Mouse (Mus musculus) neural tube, embryonic 11.5 days (tissue): ENCODE data around the gene Tlr12. TPM values are rescaled to one million over a fixed set of nuclear protein-coding genes. Genes with fewer than 3 reads are reported as not detected.
A peak's percentile ranks its signal among the peaks of the same experiment; 100 is the strongest.
"Not testable (repeated sequence)": the region's sequence is repeated elsewhere in the genome, so short reads cannot be mapped to it uniquely, and the experiment has no call there.

Experiments used
- ATAC-seq: fragments of 200-750 bp; cut with Nextera tagmentation; 2 replicates; pipeline ENCODE4 v1.8.0; 2017; ENCODE audit warnings: moderate number of reproducible peaks, mild to moderate bottlenecking, moderate TSS enrichment, moderate library complexity; ENCODE audit not compliant: insufficient read depth, low FRiP score, low TSS enrichment
- DNase-seq: peaks from one replicate; pipeline ENCODE4 v3.0.0-alpha.2; 2015; ENCODE audit warnings: low spot score
- H3K27ac ChIP-seq: fragments of 300-500 bp; sonication (generic); 2 replicates; pipeline ENCODE4 v1.5.1; 2014; ENCODE audit warnings: low read depth, mild to moderate bottlenecking, low read length
- H3K27me3 ChIP-seq: fragments of 300-500 bp; sonication (generic); 2 replicates; pipeline ENCODE4 v1.6.1; 2014; ENCODE audit warnings: mild to moderate bottlenecking, low read length, mixed read lengths; ENCODE audit not compliant: control insufficient read depth, insufficient read depth
- H3K36me3 ChIP-seq: fragments of 300-500 bp; sonication (generic); 2 replicates; pipeline ENCODE4 v1.6.1; 2014; ENCODE audit warnings: mild to moderate bottlenecking, low read length, moderate library complexity, mixed read lengths; ENCODE audit not compliant: control insufficient read depth, insufficient read depth
- H3K4me1 ChIP-seq: fragments of 300-500 bp; sonication (generic); 2 replicates; pipeline ENCODE4 v1.6.1; 2014; ENCODE audit warnings: low read length, mixed read lengths; ENCODE audit not compliant: control insufficient read depth, insufficient read depth
- H3K4me2 ChIP-seq: fragments of 300-500 bp; sonication (generic); 2 replicates; pipeline ENCODE4 v1.6.1; 2014; ENCODE audit warnings: low read depth, mild to moderate bottlenecking, moderate library complexity
- H3K4me3 ChIP-seq: fragments of 300-500 bp; sonication (generic); 2 replicates; pipeline ENCODE4 v1.5.1; 2014; ENCODE audit warnings: low read depth, low read length
- H3K9ac ChIP-seq: fragments of 300-500 bp; sonication (generic); 2 replicates; pipeline ENCODE4 v1.6.1; 2014; ENCODE audit warnings: mild to moderate bottlenecking, low read length
- H3K9me3 ChIP-seq: fragments of 300-500 bp; sonication (generic); 2 replicates; pipeline ENCODE4 v1.6.1; 2016; ENCODE audit warnings: low read length; ENCODE audit not compliant: control insufficient read depth
- WGBS: fragments of 180-500 bp; shearing (Covaris S2); extraction: QIAGEN DNeasy Blood & Tissue Kit; methylation state at CpG from one replicate; pipeline ENCODE4 v1.1.7; 2014; 5-methylcytosine and 5-hydroxymethylcytosine counted together
- polyA plus RNA-seq: library from polyadenylated mRNA; unstranded; fragments of >200 nt; fragmentation: Nextera tagmentation; extraction: Ambion mirVana; gene quantifications from 2 replicates; pipeline ENCODE4 v1.2.1, GENCODE M21; 2014

Gene Tlr12
- polyA plus RNA-seq: 0.23 and 0.66 TPM in 2 replicates

DNA sequence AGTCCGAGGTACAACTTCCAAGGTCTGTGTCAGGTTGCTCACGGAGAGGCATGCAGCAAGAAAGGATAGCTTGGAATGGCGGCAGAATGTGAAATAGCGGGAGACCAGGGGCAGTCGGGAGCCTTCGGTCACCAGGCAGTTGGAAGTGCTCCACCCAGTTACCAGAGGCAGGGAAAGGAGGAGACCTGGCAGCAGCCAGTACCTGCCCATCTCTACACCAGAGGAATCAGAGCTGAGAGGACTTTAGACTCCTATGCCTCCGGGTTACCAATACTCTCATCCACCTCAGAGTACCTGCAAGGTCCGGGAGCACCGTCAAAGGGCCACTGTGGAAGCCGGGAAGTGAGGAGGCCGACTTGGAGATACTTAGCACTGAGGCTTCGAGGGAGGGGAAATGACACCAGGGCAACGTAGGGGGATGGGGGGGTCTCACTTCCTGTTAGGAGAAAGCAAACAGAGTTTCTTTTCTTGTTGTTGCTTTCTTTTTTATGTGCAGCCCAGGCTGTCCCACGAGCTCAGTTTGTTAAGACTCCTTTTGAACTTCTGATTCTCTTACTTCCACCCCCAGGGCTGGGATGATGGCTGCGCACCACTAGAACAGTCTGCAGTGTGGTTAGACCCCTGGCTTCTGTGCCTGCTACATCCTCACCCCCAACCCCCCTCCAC lies at the start of gene Tlr12:
Gene Tlr12 (minus strand): TSS at position 374 of the 666 bp plus-strand sequence.
- ATAC-seq (no peak), DNase-seq (no peak)
- H3K36me3 ChIP-seq: no peaks in the 10 kb centered on the region
- H3K9me3 ChIP-seq: no peaks in the 10 kb centered on the region
- H3K27ac ChIP-seq: no peak within 1 kb of the TSS
- H3K4me3 ChIP-seq: no peak within 1 kb of the TSS
- H3K9ac ChIP-seq: no peak within 1 kb of the TSS
- H3K4me1 ChIP-seq: no peaks in the 10 kb centered on the region
- H3K27me3 ChIP-seq: no peaks in the 10 kb centered on the region
- 62% methylated on average over 15 of the region's 15 CpGs for WGBS
- H3K4me2 ChIP-seq: no peak within 1 kb of the TSS

DNA sequence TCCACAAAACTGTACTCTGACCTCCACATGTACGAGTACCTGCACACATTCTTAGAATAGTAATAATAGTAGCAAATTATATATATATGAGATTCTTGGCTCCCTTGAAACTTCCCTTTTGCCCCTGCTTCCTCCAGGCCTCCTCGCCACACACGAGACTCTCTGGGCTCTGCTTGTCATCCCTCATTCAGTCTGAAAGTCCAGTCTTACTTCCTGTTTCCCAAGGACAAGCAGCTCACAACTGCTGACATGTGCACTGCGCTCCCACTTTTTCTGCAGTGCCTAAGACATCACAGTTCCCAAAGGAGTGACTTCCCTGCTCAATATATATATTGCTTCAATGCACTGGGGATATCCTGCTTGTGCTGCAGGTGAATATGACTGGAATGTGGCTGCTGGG lies 48.8 kb upstream of the Tlr12 start:
- H3K9ac ChIP-seq, ATAC-seq, H3K4me3 ChIP-seq: not testable (repeated sequence)

DNA sequence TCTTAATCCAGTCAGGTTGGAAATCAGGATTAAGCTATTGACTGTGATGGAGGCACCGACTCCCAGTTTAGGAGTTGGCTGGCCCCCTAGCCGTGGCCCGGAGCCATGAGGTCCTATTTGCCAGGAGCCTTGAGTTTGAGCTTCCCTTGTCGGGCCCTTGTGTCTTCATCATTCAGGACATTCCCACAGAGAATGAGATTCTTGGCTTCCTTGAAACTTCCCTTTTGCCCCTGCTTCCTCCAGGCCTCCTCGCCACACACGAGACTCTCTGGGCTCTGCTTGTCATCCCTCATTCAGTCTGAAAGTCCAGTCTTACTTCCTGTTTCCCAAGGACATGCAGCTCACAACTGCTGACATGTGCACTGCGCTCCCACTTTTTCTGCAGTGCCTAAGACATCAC lies 47.9 kb upstream of the Tlr12 start:
- not testable (repeated sequence) for H3K4me1 ChIP-seq, ATAC-seq, H3K9ac ChIP-seq, H3K4me3 ChIP-seq, DNase-seq, H3K27me3 ChIP-seq, H3K9me3 ChIP-seq, H3K4me2 ChIP-seq, H3K27ac ChIP-seq, H3K36me3 ChIP-seq
- 80% methylated on average over 7 of the region's 7 CpGs for WGBS

More for the DNA sequence above, 48.8 kb upstream of the Tlr12 start:
- H3K4me1 ChIP-seq, H3K27ac ChIP-seq, H3K4me2 ChIP-seq, H3K36me3 ChIP-seq, H3K9me3 ChIP-seq, H3K27me3 ChIP-seq, DNase-seq: not testable (repeated sequence)
- 87% methylated on average over 4 of the region's 4 CpGs for WGBS

DNA sequence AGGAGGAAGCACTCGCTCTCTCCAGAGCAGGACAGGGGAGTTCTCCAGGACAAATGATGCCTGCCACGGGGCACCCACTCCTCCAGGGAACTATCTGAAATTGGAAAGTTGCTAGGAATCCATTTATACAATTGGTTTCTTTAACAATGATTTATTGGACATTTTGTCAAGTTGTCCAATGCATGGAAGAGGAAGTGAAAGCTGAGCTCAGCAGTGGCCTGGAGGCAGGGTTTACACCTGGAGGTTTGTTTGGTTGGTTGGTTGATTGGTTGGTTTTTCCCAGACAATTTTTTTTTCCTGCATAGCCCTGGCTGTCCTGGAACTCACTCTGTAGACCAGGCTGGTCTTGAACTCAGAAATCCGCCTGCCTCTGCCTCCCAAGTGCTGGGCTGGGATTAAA lies 45.6 kb upstream of the Tlr12 start:
- no peaks in the 10 kb centered on the region for H3K27me3 ChIP-seq
- no peak overlapping the region for H3K4me3 ChIP-seq
- H3K9me3 ChIP-seq: no peaks in the 10 kb centered on the region
- H3K27ac ChIP-seq: no peak overlapping the region
- WGBS: 74% methylated on average over 3 of the region's 3 CpGs
- H3K4me1 ChIP-seq: no peaks in the 10 kb centered on the region
- DNase-seq: no peak
- H3K9ac ChIP-seq: no peak overlapping the region
- no peak for ATAC-seq
- no peak overlapping the region for H3K4me2 ChIP-seq
- no peaks in the 10 kb centered on the region for H3K36me3 ChIP-seq

DNA sequence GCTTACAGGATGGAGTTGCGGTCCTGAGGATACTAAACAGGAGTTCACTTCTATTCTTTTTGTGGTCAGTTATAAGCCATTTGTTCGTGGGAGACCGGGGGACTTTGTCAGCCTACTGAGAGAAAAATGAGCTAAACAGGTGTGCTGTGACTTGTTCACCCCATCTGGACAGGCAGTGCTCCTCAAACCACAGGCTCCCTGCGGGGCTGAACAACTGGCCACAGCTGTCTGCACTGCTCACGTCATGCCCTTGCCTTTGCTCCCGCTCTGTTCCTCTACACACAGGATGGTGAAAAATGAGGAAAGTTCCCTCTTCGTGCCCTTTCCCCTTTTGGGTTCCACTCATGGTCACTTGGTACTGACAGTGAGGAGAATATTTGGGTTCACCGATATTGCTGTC lies 42.6 kb upstream of the Tlr12 start:
- 75% methylated on average over 8 of the region's 8 CpGs for WGBS
- no peaks in the 10 kb centered on the region for H3K36me3 ChIP-seq
- DNase-seq (no peak), ATAC-seq (no peak)
- H3K9me3 ChIP-seq: no peaks in the 10 kb centered on the region
- no peak overlapping the region for H3K27ac ChIP-seq
- no peaks in the 10 kb centered on the region for H3K4me1 ChIP-seq
- H3K4me2 ChIP-seq: no peak overlapping the region
- no peak overlapping the region for H3K4me3 ChIP-seq
- H3K9ac ChIP-seq: no peak overlapping the region
- no peaks in the 10 kb centered on the region for H3K27me3 ChIP-seq

DNA sequence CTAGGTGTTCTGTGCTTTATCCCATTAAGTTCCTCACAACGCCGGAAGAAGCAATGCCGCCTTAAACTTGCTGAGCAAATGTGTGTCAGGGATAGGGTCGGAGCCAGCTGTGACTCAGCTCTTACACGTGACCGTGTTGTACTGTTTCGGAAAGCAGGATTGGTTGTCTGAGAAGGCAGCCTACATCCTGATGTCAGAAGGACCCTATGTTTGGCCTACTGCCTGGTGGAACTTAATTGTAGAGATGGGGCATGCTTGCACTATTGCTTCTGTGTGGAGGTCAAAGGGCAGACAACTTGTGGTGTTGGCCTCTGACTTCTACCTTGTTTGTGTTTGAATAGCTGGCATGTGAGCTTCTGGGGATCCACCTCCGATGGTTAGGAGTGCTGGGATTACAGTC lies 41.8 kb upstream of the Tlr12 start:
- Histone ChIP-seq H3K9me3 (no peaks in the 10 kb centered on the region), H3K27me3 (no peaks in the 10 kb centered on the region), H3K9ac (no peak overlapping the region), H3K27ac (no peak overlapping the region), H3K36me3 (no peaks in the 10 kb centered on the region), H3K4me2 (no peak overlapping the region), H3K4me1 (peaks cover 4% of the 10 kb centered on the region), H3K4me3 (no peak overlapping the region)
- no peak for DNase-seq
- no peak for ATAC-seq
- 83% methylated on average over 8 of the region's 8 CpGs for WGBS

DNA sequence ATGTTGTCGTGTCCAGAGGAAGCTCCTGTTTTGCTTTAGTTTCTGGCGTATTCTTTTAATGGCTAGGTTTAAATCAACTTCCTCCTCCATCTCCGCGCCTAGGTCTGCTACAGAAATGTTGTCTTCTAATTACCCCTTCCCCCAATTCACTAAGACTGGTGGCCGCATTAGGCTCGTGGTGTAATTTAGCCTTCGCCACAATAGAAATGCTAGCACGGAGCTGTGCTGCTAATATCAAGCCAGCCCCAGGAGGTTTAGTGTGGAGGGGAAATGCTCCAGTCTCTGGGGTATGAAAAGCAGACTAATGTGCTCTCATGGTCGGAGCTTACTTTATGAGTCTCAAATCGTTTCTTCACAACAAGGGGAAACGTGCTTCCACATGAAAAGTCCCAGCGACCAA lies 37.0 kb upstream of the Tlr12 start:
- Histone ChIP-seq H3K9me3 (no peaks in the 10 kb centered on the region), H3K9ac (peak overlapping the region; percentile 70), H3K4me1 (peaks cover 20% of the 10 kb centered on the region), H3K4me2 (peak overlapping the region; percentile 94), H3K4me3 (peak overlapping the region; percentile 75), H3K27me3 (no peaks in the 10 kb centered on the region), H3K36me3 (no peaks in the 10 kb centered on the region), H3K27ac (peak overlapping the region; percentile 60; the same call in 1 of the 2 replicates)
- 2% methylated on average over 12 of the region's 12 CpGs for WGBS
- ATAC-seq (no peak), DNase-seq (no peak)

DNA sequence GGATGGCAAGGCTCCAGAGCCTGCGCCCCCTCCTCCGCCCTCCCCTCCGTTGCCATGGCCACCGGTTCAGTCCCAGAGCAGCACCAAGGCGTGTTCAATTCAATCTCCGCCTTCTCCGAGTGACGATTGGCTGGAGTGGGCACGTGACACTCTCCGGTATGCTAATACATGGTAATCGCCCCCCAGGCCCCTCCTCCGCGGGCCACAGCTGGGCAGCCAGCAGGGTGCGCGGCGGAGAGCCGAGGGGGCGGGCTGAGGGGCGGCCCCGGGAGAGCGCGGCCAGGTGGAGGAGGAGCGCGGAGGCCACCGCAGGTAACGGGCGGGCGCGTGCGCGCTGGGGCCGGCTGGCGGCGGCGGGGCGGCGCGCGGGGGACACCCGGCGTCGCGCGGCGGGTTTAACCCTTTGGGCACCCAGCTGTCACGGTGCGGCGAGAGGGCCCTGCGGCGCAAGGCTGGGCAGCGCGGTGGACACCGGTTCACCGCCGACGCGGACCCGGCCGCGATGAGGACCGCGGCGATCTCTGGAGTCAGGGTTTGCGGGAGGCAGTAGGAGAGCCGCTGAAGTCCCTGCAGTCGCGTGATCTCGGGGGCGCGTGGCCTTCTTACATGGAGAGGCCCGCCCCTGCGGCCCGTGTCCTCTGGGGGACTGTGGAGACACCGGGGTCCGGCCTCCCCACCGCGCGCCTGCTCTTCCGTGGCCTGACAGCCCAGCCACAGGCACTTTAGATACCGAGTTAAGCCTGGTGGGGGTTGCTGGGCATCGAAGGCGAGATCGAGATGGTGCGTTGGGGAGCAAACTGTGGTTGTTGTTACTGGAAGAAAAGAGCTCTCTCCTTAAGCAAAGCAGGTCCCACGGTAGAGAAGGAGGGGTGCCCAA lies 36.3 kb upstream of the Tlr12 start, which contains the start of gene Phc2:
Gene Phc2 (plus strand): TSS at position 198 of the 877 bp plus-strand sequence.
- WGBS: under 1% methylated on average over 81 of the region's 85 CpGs
- peak within 1 kb of the TSS; percentile 60 for H3K27ac ChIP-seq

More for the DNA sequence above, 36.3 kb upstream of the Tlr12 start, which contains the start of gene Phc2:
- peaks cover 20% of the 10 kb centered on the region for H3K4me1 ChIP-seq
- H3K36me3 ChIP-seq: no peaks in the 10 kb centered on the region
- H3K27me3 ChIP-seq: no peaks in the 10 kb centered on the region
- peak within 1 kb of the TSS; percentile 94 for H3K4me2 ChIP-seq
- peak within 1 kb of the TSS; percentile 70 for H3K9ac ChIP-seq
- H3K4me3 ChIP-seq: peak within 1 kb of the TSS; percentile 75
- peak; percentile 95 for DNase-seq
- peak; percentile 99 for ATAC-seq
- no peaks in the 10 kb centered on the region for H3K9me3 ChIP-seq
